26 mouse cellular contexts compared by ENCODE assay signal in genomic region chr15:12488316-12488715, GRCm38 (mm10).
A peak's percentile ranks its signal among the peaks of the same experiment; 100 is the strongest.
DNase-seq lines count a peak whose midpoint lies in the region; ATAC-seq and TF ChIP-seq lines count a peak whose summit lies in the region.
"Had no signal": no experiment of that assay in that cellular context is flagged by ENCODE, and none has a peak within 500 bp of the region (broad histone marks: within the 10 kb centered on the region; RNA-seq: fewer than 3 reads in every experiment).

No protein-coding gene starts in this region.

- WGBS in heart, adult 2 months = 30% methylated on average over 2 of the region's 2 CpGs
- WGBS in midbrain, postnatal 0 days = 77% methylated on average over 2 of the region's 2 CpGs
- 86% methylated on average over 2 of the region's 2 CpGs for WGBS in midbrain, embryonic 15.5 days

- no peak for ATAC-seq in midbrain, postnatal 0 days (ENCODE audit: low FRiP score)
- ATAC-seq in midbrain, embryonic 15.5 days (replicated peaks) = no peak
- ATAC-seq: forebrain, embryonic 14.5 days; forebrain, postnatal 0 days; intestine, embryonic 15.5 days; Patski had no signal

- no peak for TF ChIP-seq EP300 in heart, adult 2 months (IDR thresholded peaks at IDR 0.05; ENCODE audit: insufficient read depth, low read depth, low read length)

- H3K79me2 ChIP-seq in heart, adult 2 months (replicated peaks; ENCODE audit: control insufficient read depth, insufficient read depth, low read length) = peaks cover 5% of the 10 kb centered on the region

- no peak for TF ChIP-seq POLR2A in heart, adult 2 months (IDR thresholded peaks at IDR 0.05; ENCODE audit: insufficient read depth, low read depth, low read length)

- H3K4me1 ChIP-seq in heart, adult 2 months (ENCODE audit: control insufficient read depth, insufficient read depth, low read length) = peaks cover 19% of the 10 kb centered on the region
- 0 out of 2 replicates have a peak, but pooled peaks cover 6% of the 10 kb centered on the region for H3K4me1 ChIP-seq in midbrain, postnatal 0 days (ENCODE audit: insufficient read depth, low read length)
- peaks cover 11% of the 10 kb centered on the region for H3K4me1 ChIP-seq in midbrain, embryonic 15.5 days

- peak; percentile 31 for DNase-seq in adrenal gland, postnatal 10 days
- DNase-seq in adrenal gland, adult 8-10 months = no peak
- peak in 1 of 2 experiments; percentile 33 for DNase-seq in heart, adult 2 months
- no peak for DNase-seq in heart, postnatal 4 days
- peak; percentile 24 for DNase-seq in midbrain, postnatal 0 days (ENCODE audit: low spot score)
- DNase-seq in fibroblast of lung, adult 2 months (ENCODE audit: low read depth) = peak; percentile 56
- no peak for DNase-seq in B cell, adult 2 months
- DNase-seq: adrenal gland, postnatal 25 days; cerebellum, adult 18-20 months; cerebellum, adult 9-10 months; cerebellum, postnatal 14 days; forebrain, postnatal 0 days; gastrocnemius, postnatal 10 days; heart, adult 11 months; heart, postnatal 36 days; kidney, adult 11 months had no signal

- H3K9ac ChIP-seq in heart, adult 2 months (ENCODE audit: low read depth, low read length) = no peak overlapping the region
- no peak overlapping the region for H3K9ac ChIP-seq in midbrain, postnatal 0 days (replicated peaks; ENCODE audit: low read length, poor library complexity, severe bottlenecking)
- no peak overlapping the region for H3K9ac ChIP-seq in midbrain, embryonic 15.5 days
- H3K9ac ChIP-seq: forebrain, postnatal 0 days; heart, embryonic 12.5 days; heart, embryonic 15.5 days; hindbrain, embryonic 12.5 days; hindbrain, embryonic 15.5 days; intestine, embryonic 15.5 days had no signal

- no peak for TF ChIP-seq CTCF in heart, adult 2 months (IDR thresholded peaks at IDR 0.05)
- TF ChIP-seq CTCF in midbrain, postnatal 0 days (IDR thresholded peaks at IDR 0.05) = no peak

- no peak overlapping the region for H3K4me3 ChIP-seq in heart, adult 2 months
- no peak overlapping the region for H3K4me3 ChIP-seq in midbrain, postnatal 0 days (ENCODE audit: low read depth, low read length)
- no peak overlapping the region for H3K4me3 ChIP-seq in midbrain, embryonic 15.5 days
- H3K4me3 ChIP-seq: heart, embryonic 12.5 days; heart, embryonic 15.5 days; hindbrain, embryonic 12.5 days; hindbrain, embryonic 15.5 days; intestine, embryonic 15.5 days had no signal

- H3K27me3 ChIP-seq in heart, adult 2 months (ENCODE audit: control insufficient read depth, insufficient read depth, low read length) = no peaks in the 10 kb centered on the region
- no peaks in the 10 kb centered on the region for H3K27me3 ChIP-seq in midbrain, postnatal 0 days (ENCODE audit: insufficient read depth, low read length)
- no peaks in the 10 kb centered on the region for H3K27me3 ChIP-seq in midbrain, embryonic 15.5 days (replicated peaks)
- H3K27me3 ChIP-seq: CH12.LX; heart, embryonic 12.5 days; heart, embryonic 15.5 days; hindbrain, embryonic 12.5 days; hindbrain, embryonic 15.5 days; intestine, embryonic 15.5 days; Patski had no signal

- no peak overlapping the region for H3K4me2 ChIP-seq in midbrain, postnatal 0 days (ENCODE audit: low read depth, low read length, poor library complexity, severe bottlenecking)
- no peak overlapping the region for H3K4me2 ChIP-seq in midbrain, embryonic 15.5 days
- H3K4me2 ChIP-seq: heart, embryonic 12.5 days; heart, embryonic 15.5 days; hindbrain, embryonic 12.5 days; hindbrain, embryonic 15.5 days; intestine, embryonic 15.5 days had no signal

- no peaks in the 10 kb centered on the region for H3K9me3 ChIP-seq in midbrain, postnatal 0 days (ENCODE audit: low read length)
- H3K9me3 ChIP-seq in midbrain, embryonic 15.5 days = no peaks in the 10 kb centered on the region
- H3K9me3 ChIP-seq: G1E; heart, embryonic 12.5 days; heart, embryonic 15.5 days; hindbrain, embryonic 12.5 days; hindbrain, embryonic 15.5 days; intestine, embryonic 15.5 days had no signal

- intact Hi-C loops in heart, adult 2 months (cut with DNase I) = no loop called here

- peak overlapping the region; percentile 36; the same call in 1 of the 2 replicates for H3K27ac ChIP-seq in heart, adult 2 months
- H3K27ac ChIP-seq in midbrain, postnatal 0 days (ENCODE audit: low read depth, low read length) = no peak overlapping the region; the same call in 1 of the 2 replicates
- H3K27ac ChIP-seq in midbrain, embryonic 15.5 days = no peak overlapping the region
- H3K27ac ChIP-seq: heart, embryonic 15.5 days; hindbrain, embryonic 12.5 days; hindbrain, embryonic 15.5 days; intestine, embryonic 15.5 days had no signal

- no peaks in the 10 kb centered on the region for H3K36me3 ChIP-seq in heart, adult 2 months (ENCODE audit: control insufficient read depth, insufficient read depth, low read length)
- H3K36me3 ChIP-seq in midbrain, postnatal 0 days (ENCODE audit: insufficient read depth, low read length) = no peaks in the 10 kb centered on the region
- no peaks in the 10 kb centered on the region for H3K36me3 ChIP-seq in midbrain, embryonic 15.5 days (replicated peaks)
- H3K36me3 ChIP-seq: G1E; heart, embryonic 12.5 days; heart, embryonic 15.5 days; hindbrain, embryonic 12.5 days; hindbrain, embryonic 15.5 days; intestine, embryonic 15.5 days had no signal

Comparison
In these comparisons a context has a peak if more than half of its experiments do, and no peak if none do; other contexts are left out.
1. DNase-seq: peak in adrenal gland, postnatal 10 days (single experiment), midbrain, postnatal 0 days (single experiment) and fibroblast of lung, adult 2 months (single experiment); none in adrenal gland, adult 8-10 months (single experiment), heart, postnatal 4 days (single experiment) and B cell, adult 2 months (0 of 2).